Mouse (Mus musculus): ENCODE measurements at regions not wholly inside any gene's neighbourhood (a gene's known extent, or its start where the extent isn't known, plus 50 kb on each side); places are given as distances from the start of the nearest gene placed in this dataset.

DNA sequence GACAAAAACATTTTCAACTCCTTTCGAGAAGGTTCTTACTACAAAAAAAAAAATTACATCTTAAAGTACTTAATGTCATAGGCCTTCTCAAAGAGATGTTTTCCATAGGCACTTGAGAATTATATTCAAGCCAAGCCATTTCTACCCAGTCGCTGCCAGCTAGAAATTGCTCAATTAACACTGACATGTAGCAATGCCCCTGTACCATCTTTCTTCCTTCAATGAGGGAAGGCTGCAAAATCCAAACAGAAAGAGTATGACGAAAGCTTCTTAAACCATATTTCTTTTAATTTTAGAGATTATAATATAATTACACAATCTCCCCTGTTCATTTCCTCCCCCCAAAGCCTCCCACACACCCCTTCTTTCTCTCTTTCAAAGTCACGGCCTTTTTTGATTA, 169.4 kb upstream of the Tll1 start:
- no peak for TF ChIP-seq POLR2A (IDR thresholded peaks at IDR 0.05; ENCODE audit: insufficient read length, low read depth)
- TF ChIP-seq USF1 (IDR thresholded peaks at IDR 0.05; ENCODE audit: low read depth), result no peak
- TF ChIP-seq MYOD1 (IDR thresholded peaks at IDR 0.05; ENCODE audit: control insufficient read depth in 1 of 3, insufficient read length in 2 of 3, low read depth in 2 of 3), result no peak
- no peak for TF ChIP-seq SRF (IDR thresholded peaks at IDR 0.05; ENCODE audit: control insufficient read depth, insufficient read length, low read depth)
- no peak for TF ChIP-seq REST (IDR thresholded peaks at IDR 0.05; ENCODE audit: insufficient read depth, insufficient read length)
- TF ChIP-seq E2F4 (IDR thresholded peaks at IDR 0.05; ENCODE audit: insufficient read depth), result no peak
- TF ChIP-seq TCF12 (IDR thresholded peaks at IDR 0.05; ENCODE audit: insufficient read depth, poor library complexity, severe bottlenecking), result no peak
- no peak for TF ChIP-seq MAX (IDR thresholded peaks at IDR 0.05; ENCODE audit: low read depth)
